ENCODE assay signal across 8 mouse cellular contexts in genomic region chr6:83141636-83142035, GRCm38 (mm10). TPM values are rescaled to one million over a fixed set of nuclear protein-coding genes. Genes with fewer than 3 reads are reported as not detected.
DNase-seq lines count a peak whose midpoint lies in the region; ATAC-seq lines count a peak whose summit lies in the region.

No protein-coding gene starts in this region.

- H3K4me1 ChIP-seq in heart, embryonic 12.5 days (replicated peaks) = peaks cover 38% of the 10 kb centered on the region
- peaks cover 37% of the 10 kb centered on the region for H3K4me1 ChIP-seq in heart, embryonic 13.5 days
- peaks cover 60% of the 10 kb centered on the region for H3K4me1 ChIP-seq in limb, embryonic 15.5 days

- no peak for ATAC-seq in heart, embryonic 12.5 days (ENCODE audit: insufficient number of reproducible peaks, low FRiP score)
- ATAC-seq in heart, embryonic 13.5 days (ENCODE audit: extremely low read depth, insufficient number of reproducible peaks, low FRiP score, low TSS enrichment) = no peak
- ATAC-seq in limb, embryonic 15.5 days (ENCODE audit: insufficient number of reproducible peaks, low FRiP score, low TSS enrichment, low read depth) = no peak

- DNase-seq in heart, adult 8-10 months (ENCODE audit: low spot score) = no peak
- DNase-seq in MN1 (ENCODE audit: low spot score) = peak; percentile 83
- no peak for DNase-seq in frontal cortex, postnatal 25 days (ENCODE audit: low spot score in 2 of 2)
- no peak for DNase-seq in right cerebral cortex, adult 18-20 months
- DNase-seq in thymus, postnatal 36 days = no peak

- peak overlapping the region; percentile 65 for H3K9ac ChIP-seq in heart, embryonic 12.5 days
- H3K9ac ChIP-seq in heart, embryonic 13.5 days = peak overlapping the region; percentile 82
- H3K9ac ChIP-seq in limb, embryonic 15.5 days = peak overlapping the region; percentile 18; the same call in 1 of the 2 replicates

- H3K27ac ChIP-seq in heart, embryonic 12.5 days (ENCODE audit: poor library complexity, severe bottlenecking) = peak overlapping the region; percentile 36; the same call in 1 of the 2 replicates
- H3K27ac ChIP-seq in heart, embryonic 13.5 days (replicated peaks) = peak overlapping the region; percentile 68
- H3K27ac ChIP-seq in limb, embryonic 15.5 days = peak overlapping the region; percentile 72; the same call in 1 of the 2 replicates

- peak overlapping the region; percentile 42 for H3K4me3 ChIP-seq in heart, embryonic 12.5 days
- peak overlapping the region; percentile 54 for H3K4me3 ChIP-seq in heart, embryonic 13.5 days
- H3K4me3 ChIP-seq in limb, embryonic 15.5 days = peak overlapping the region; percentile 30; the same call in 1 of the 2 replicates

- WGBS in heart, embryonic 12.5 days = 55% methylated on average over 4 of the region's 4 CpGs
- 38% methylated on average over 4 of the region's 4 CpGs for WGBS in heart, embryonic 13.5 days
- WGBS in limb, embryonic 15.5 days = 44% methylated on average over 4 of the region's 4 CpGs

- no peaks in the 10 kb centered on the region for H3K9me3 ChIP-seq in heart, embryonic 12.5 days (replicated peaks)
- H3K9me3 ChIP-seq in heart, embryonic 13.5 days = no peaks in the 10 kb centered on the region
- H3K9me3 ChIP-seq in limb, embryonic 15.5 days = no peaks in the 10 kb centered on the region

- H3K27me3 ChIP-seq in heart, embryonic 12.5 days (replicated peaks) = no peaks in the 10 kb centered on the region
- no peaks in the 10 kb centered on the region for H3K27me3 ChIP-seq in heart, embryonic 13.5 days (replicated peaks)
- no peaks in the 10 kb centered on the region for H3K27me3 ChIP-seq in limb, embryonic 15.5 days

- peaks cover 6% of the 10 kb centered on the region; the same call in 1 of the 2 replicates for H3K36me3 ChIP-seq in heart, embryonic 12.5 days
- peaks cover 6% of the 10 kb centered on the region for H3K36me3 ChIP-seq in heart, embryonic 13.5 days
- peaks cover 19% of the 10 kb centered on the region for H3K36me3 ChIP-seq in limb, embryonic 15.5 days

- H3K4me2 ChIP-seq in heart, embryonic 12.5 days = peak overlapping the region; percentile 74
- H3K4me2 ChIP-seq in heart, embryonic 13.5 days = peak overlapping the region; percentile 79
- H3K4me2 ChIP-seq in limb, embryonic 15.5 days = peak overlapping the region; percentile 55

RNA-seq across cellular contexts. Expression of gene Rtkn, which starts 6.4 kb away (rescaled TPM):
- polyA plus RNA-seq in heart, embryonic 12.5 days (2016; fragmentation: Nextera tagmentation; extraction: Ambion mirVana) = 20.3 and 22.0 TPM in 2 replicates
- total RNA-seq in heart, adult 8-10 months (2022) = 1 to 10 TPM; 4.8 to 5.4 (median 5.3) TPM
- 19.5 and 21.6 TPM in 2 replicates for polyA plus RNA-seq in heart, embryonic 13.5 days (2015; fragmentation: Nextera tagmentation; extraction: Ambion mirVana)
- polyA plus RNA-seq in limb, embryonic 15.5 days (2015; fragmentation: Nextera tagmentation; extraction: Ambion mirVana) = 76.7 and 79.5 TPM in 2 replicates

RNA-seq across cellular contexts. Expression of gene Wdr54, which starts 14.6 kb away (rescaled TPM):
- 4.2 and 6.8 TPM in 2 replicates for polyA plus RNA-seq in heart, embryonic 12.5 days (2016; fragmentation: Nextera tagmentation; extraction: Ambion mirVana)
- total RNA-seq in heart, adult 8-10 months (2022) = 1 to 10 TPM; 2.1 to 2.6 (median 2.4) TPM
- 7.0 and 7.5 TPM in 2 replicates for polyA plus RNA-seq in heart, embryonic 13.5 days (2015; fragmentation: Nextera tagmentation; extraction: Ambion mirVana)
- polyA plus RNA-seq in limb, embryonic 15.5 days (2015; fragmentation: Nextera tagmentation; extraction: Ambion mirVana) = 4.8 and 5.4 TPM in 2 replicates

RNA-seq across cellular contexts. Expression of gene 1700003E16Rik, which starts 14.6 kb away (rescaled TPM):
- 0.17 and 0.39 TPM in 2 replicates for polyA plus RNA-seq in heart, embryonic 12.5 days (2016; fragmentation: Nextera tagmentation; extraction: Ambion mirVana)
- total RNA-seq in heart, adult 8-10 months (2022) = under 1 TPM; 0.16 to 0.41 (median 0.18) TPM
- 0.55 and 0.64 TPM in 2 replicates for polyA plus RNA-seq in heart, embryonic 13.5 days (2015; fragmentation: Nextera tagmentation; extraction: Ambion mirVana)
- 3.1 and 3.4 TPM in 2 replicates for polyA plus RNA-seq in limb, embryonic 15.5 days (2015; fragmentation: Nextera tagmentation; extraction: Ambion mirVana)

RNA-seq across cellular contexts. Expression of gene Ino80b, which starts 16.4 kb away (rescaled TPM):
- 11.1 and 12.1 TPM in 2 replicates for polyA plus RNA-seq in heart, embryonic 12.5 days (2016; fragmentation: Nextera tagmentation; extraction: Ambion mirVana)
- total RNA-seq in heart, adult 8-10 months (2022) = 10 to 100 TPM; 11.3 to 19.5 (median 15.3) TPM
- polyA plus RNA-seq in heart, embryonic 13.5 days (2015; fragmentation: Nextera tagmentation; extraction: Ambion mirVana) = 8.2 and 8.7 TPM in 2 replicates
- 9.9 and 10.0 TPM in 2 replicates for polyA plus RNA-seq in limb, embryonic 15.5 days (2015; fragmentation: Nextera tagmentation; extraction: Ambion mirVana)

RNA-seq across cellular contexts. Expression of gene Wbp1, which starts 20.3 kb away (rescaled TPM):
- polyA plus RNA-seq in heart, embryonic 12.5 days (2016; fragmentation: Nextera tagmentation; extraction: Ambion mirVana) = 87.6 and 91.3 TPM in 2 replicates
- total RNA-seq in heart, adult 8-10 months (2022) = 10 to 100 TPM; 75.5 to 91.1 (median 82.0) TPM
- 88.8 and 99.2 TPM in 2 replicates for polyA plus RNA-seq in heart, embryonic 13.5 days (2015; fragmentation: Nextera tagmentation; extraction: Ambion mirVana)
- 89.8 and 91.4 TPM in 2 replicates for polyA plus RNA-seq in limb, embryonic 15.5 days (2015; fragmentation: Nextera tagmentation; extraction: Ambion mirVana)

Comparison
In these comparisons a context has a peak if more than half of its experiments do, and no peak if none do; other contexts are left out.
1. H3K9ac ChIP-seq: peak in every context shown above with its lines; median percentile 82 in heart, embryonic 13.5 days; 65 in heart, embryonic 12.5 days; 18 in limb, embryonic 15.5 days.